Mouse (Mus musculus) neural tube, embryonic 12.5 days (tissue): ENCODE results near the gene Hdgfl2. TPM values are rescaled to one million over a fixed set of nuclear protein-coding genes. Genes with fewer than 3 reads are reported as not detected.
"Not testable (repeated sequence)": the region's sequence is repeated elsewhere in the genome, so short reads cannot be mapped to it uniquely, and the experiment has no call there.

Source experiments
- ATAC-seq: fragments of 200-750 bp; cut with Nextera tagmentation; 2 replicates; pipeline ENCODE4 v1.8.0; 2017; ENCODE audit warnings: low read depth, mild to moderate bottlenecking, moderate TSS enrichment, moderate library complexity; ENCODE audit not compliant: low FRiP score
- H3K27ac ChIP-seq: fragments of 300-500 bp; sonication (generic); 2 replicates; pipeline ENCODE4 v1.5.1; 2016
- H3K27me3 ChIP-seq: fragments of 300-500 bp; sonication (generic); replicated peaks from 2 replicates; pipeline ENCODE4 v1.6.1; 2016; ENCODE audit warnings: mild to moderate bottlenecking
- H3K36me3 ChIP-seq: fragments of 300-500 bp; sonication (generic); 2 replicates; pipeline ENCODE4 v1.6.1; 2016; ENCODE audit warnings: mild to moderate bottlenecking
- H3K4me1 ChIP-seq: fragments of 300-500 bp; sonication (generic); 2 replicates; pipeline ENCODE4 v1.6.1; 2016
- H3K4me2 ChIP-seq: fragments of 300-500 bp; sonication (generic); replicated peaks from 2 replicates; pipeline ENCODE4 v1.6.1; 2016; ENCODE audit warnings: mild to moderate bottlenecking
- H3K4me3 ChIP-seq: fragments of 300-500 bp; sonication (generic); 2 replicates; pipeline ENCODE4 v1.5.1; 2016
- H3K9ac ChIP-seq: fragments of 300-500 bp; sonication (generic); 2 replicates; pipeline ENCODE4 v1.6.1; 2016; ENCODE audit warnings: mild to moderate bottlenecking
- H3K9me3 ChIP-seq: fragments of 300-500 bp; sonication (generic); 2 replicates; pipeline ENCODE4 v1.6.1; 2016; ENCODE audit warnings: mild to moderate bottlenecking
- WGBS: fragments of 180-500 bp; shearing (Covaris S2); methylation state at CpG from one replicate; pipeline ENCODE4 v1.1.7; 2016; 5-methylcytosine and 5-hydroxymethylcytosine counted together
- polyA plus RNA-seq: library from polyadenylated mRNA; unstranded; fragments of >200 nt; fragmentation: Nextera tagmentation; extraction: Ambion mirVana; gene quantifications from 2 replicates; pipeline ENCODE4 v1.2.1, GENCODE M21; 2016

Gene Hdgfl2
- polyA plus RNA-seq, 1 experiment from 2014 or later: 166 TPM

GRCm38 (mm10) chr17:56098711-56099572 lies 19.5 kb downstream of the Hdgfl2 start:
- no peaks in the 10 kb centered on the region for H3K4me1 ChIP-seq
- no peak for ATAC-seq
- H3K4me2 ChIP-seq: no peak overlapping the region
- no peak overlapping the region for H3K27ac ChIP-seq
- peaks cover 93% of the 10 kb centered on the region for H3K36me3 ChIP-seq
- no peaks in the 10 kb centered on the region for H3K27me3 ChIP-seq
- no peak overlapping the region for H3K4me3 ChIP-seq
- 91% methylated on average over 15 of the region's 15 CpGs for WGBS
- no peaks in the 10 kb centered on the region for H3K9me3 ChIP-seq
- H3K9ac ChIP-seq: no peak overlapping the region

DNA sequence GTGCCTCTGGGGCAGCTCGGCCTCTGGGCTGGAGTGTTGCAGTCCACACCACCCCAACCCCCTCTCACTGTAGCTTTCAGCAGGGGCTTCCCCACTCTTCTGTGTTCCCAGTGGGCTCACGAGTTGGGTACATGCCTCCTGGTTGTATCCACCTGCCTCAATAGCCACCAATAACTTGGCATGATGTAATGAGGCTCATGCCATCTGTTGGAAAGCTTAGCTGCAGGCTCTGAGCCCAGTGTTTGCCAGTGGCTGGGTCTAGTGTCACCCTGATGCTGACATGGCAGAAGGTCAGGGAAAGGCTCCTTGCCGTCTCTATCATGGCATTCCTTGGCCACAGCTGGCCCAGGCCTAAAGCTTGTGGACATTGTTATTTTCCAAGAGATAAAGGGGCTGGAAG lies 21.4 kb downstream of the Hdgfl2 start:
- H3K36me3 ChIP-seq: peaks cover 81% of the 10 kb centered on the region
- no peaks in the 10 kb centered on the region for H3K4me1 ChIP-seq
- H3K27me3 ChIP-seq: no peaks in the 10 kb centered on the region
- no peak overlapping the region for H3K4me2 ChIP-seq
- WGBS: 96% methylated on average over 3 of the region's 3 CpGs
- no peak for ATAC-seq
- no peak overlapping the region for H3K4me3 ChIP-seq
- H3K27ac ChIP-seq: no peak overlapping the region
- no peak overlapping the region for H3K9ac ChIP-seq
- no peaks in the 10 kb centered on the region for H3K9me3 ChIP-seq

GRCm38 (mm10) chr17:56102158-56102557 lies 22.7 kb downstream of the Hdgfl2 start:
- Histone ChIP-seq H3K36me3 (peaks cover 68% of the 10 kb centered on the region), H3K27me3 (no peaks in the 10 kb centered on the region), H3K4me1 (no peaks in the 10 kb centered on the region), H3K27ac (no peak overlapping the region), H3K4me3 (no peak overlapping the region), H3K9me3 (no peaks in the 10 kb centered on the region), H3K9ac (no peak overlapping the region), H3K4me2 (no peak overlapping the region)
- ATAC-seq: no peak
- 92% methylated on average over 5 of the region's 5 CpGs for WGBS

- Histone ChIP-seq H3K4me2 (no peak overlapping the region), H3K36me3 (peaks cover 60% of the 10 kb centered on the region), H3K4me3 (no peak overlapping the region), H3K9me3 (no peaks in the 10 kb centered on the region), H3K9ac (no peak overlapping the region), H3K27ac (no peak overlapping the region), H3K27me3 (no peaks in the 10 kb centered on the region), H3K4me1 (no peaks in the 10 kb centered on the region)
- no peak for ATAC-seq
- 94% methylated on average over 9 of the region's 9 CpGs for WGBS
These were observed 23.5 kb downstream of the Hdgfl2 start for GRCm38 (mm10) chr17:56102927-56103326.

DNA sequence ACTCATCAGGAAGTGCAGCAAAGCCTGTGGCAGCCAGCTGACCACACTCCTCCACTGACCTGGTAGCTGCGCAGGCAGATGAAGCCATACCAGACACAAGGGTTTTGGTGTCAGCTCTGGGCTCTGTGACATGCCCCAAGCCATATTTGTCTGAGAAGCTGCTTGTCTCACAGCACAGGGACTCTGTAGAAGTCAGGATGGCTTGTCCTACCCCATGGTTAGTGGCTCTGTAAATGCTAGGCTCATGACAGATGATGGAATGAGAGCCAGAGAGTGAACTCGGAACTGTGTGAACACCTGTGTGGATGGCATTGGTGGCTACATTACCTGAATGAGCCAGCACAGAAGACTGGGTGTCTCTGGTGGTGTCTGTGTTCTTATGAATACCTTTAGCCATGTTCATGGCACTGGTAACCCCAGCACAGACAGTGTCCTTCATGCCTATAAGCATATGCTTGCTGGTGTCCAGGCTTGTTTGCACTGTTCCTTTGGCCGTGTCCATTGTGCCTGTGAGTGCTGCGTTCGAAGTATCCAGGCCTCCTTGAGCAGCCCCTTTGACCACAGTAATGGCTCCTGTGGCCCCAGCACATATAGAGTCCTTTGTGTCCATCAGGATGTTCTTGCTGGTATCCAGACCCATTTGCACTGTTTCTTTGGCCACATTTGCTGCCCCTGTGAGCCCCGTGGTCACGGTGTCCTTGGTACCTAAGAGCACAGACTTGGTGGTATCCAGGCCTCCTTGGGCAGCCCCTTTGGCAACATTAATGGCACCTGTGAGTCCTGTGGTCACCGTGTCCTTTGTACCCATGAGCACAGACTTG lies 24.2 kb downstream of the Hdgfl2 start:
- H3K4me3 ChIP-seq: no peak overlapping the region
- no peak overlapping the region for H3K4me2 ChIP-seq
- H3K4me1 ChIP-seq: no peaks in the 10 kb centered on the region
- no peak overlapping the region for H3K27ac ChIP-seq
- no peaks in the 10 kb centered on the region for H3K27me3 ChIP-seq
- no peak overlapping the region for H3K9ac ChIP-seq
- no peak for ATAC-seq
- WGBS: 95% methylated on average over 8 of the region's 8 CpGs
- no peaks in the 10 kb centered on the region for H3K9me3 ChIP-seq
- peaks cover 53% of the 10 kb centered on the region for H3K36me3 ChIP-seq

- H3K27ac ChIP-seq, H3K27me3 ChIP-seq, H3K4me2 ChIP-seq, H3K9me3 ChIP-seq, H3K4me3 ChIP-seq, H3K4me1 ChIP-seq, ATAC-seq, H3K9ac ChIP-seq: not testable (repeated sequence)
- WGBS: 91% methylated on average over 3 of the region's 5 CpGs
- peaks cover 42% of the 10 kb centered on the region for H3K36me3 ChIP-seq
These were observed 25.4 kb downstream of the Hdgfl2 start for GRCm38 (mm10) chr17:56104821-56105220.

DNA sequence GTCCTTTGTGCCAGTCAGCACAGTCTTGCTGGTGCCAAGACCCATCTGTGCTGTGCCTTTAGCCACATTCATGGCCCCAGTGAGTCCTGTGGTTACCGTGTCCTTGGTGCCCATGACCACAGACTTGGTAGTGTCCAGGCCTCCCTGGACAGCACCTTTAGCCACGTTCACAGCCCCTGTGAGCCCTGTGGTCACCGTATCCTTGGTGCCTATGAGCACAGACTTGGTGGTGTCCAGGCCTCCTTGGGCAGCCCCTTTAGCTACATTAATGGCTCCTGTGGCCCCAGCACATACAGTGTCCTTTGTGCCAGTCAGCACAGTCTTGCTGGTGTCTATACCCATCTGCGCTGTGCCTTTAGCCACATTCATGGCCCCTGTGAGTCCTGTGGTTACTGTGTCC lies 27.0 kb downstream of the Hdgfl2 start:
- H3K36me3 ChIP-seq: peaks cover 26% of the 10 kb centered on the region
- WGBS: 100% methylated on average over 4 of the region's 4 CpGs
- not testable (repeated sequence) for H3K4me1 ChIP-seq, H3K9me3 ChIP-seq, H3K27ac ChIP-seq, H3K4me2 ChIP-seq, H3K27me3 ChIP-seq, H3K9ac ChIP-seq, H3K4me3 ChIP-seq, ATAC-seq

- Histone ChIP-seq H3K36me3 (peaks cover 21% of the 10 kb centered on the region), H3K27ac (no peak overlapping the region), H3K4me3 (no peak overlapping the region), H3K4me2 (no peak overlapping the region), H3K9ac (no peak overlapping the region), H3K27me3 (no peaks in the 10 kb centered on the region), H3K9me3 (no peaks in the 10 kb centered on the region), H3K4me1 (no peaks in the 10 kb centered on the region)
- 75% methylated on average over 4 of the region's 4 CpGs for WGBS
- ATAC-seq: no peak
These were observed 27.5 kb downstream of the Hdgfl2 start for GRCm38 (mm10) chr17:56106981-56107380.

- WGBS: 76% methylated on average over 2 of the region's 2 CpGs
- no peaks in the 10 kb centered on the region for H3K9me3 ChIP-seq
- no peak overlapping the region for H3K4me3 ChIP-seq
- no peak overlapping the region for H3K27ac ChIP-seq
- H3K4me1 ChIP-seq: no peaks in the 10 kb centered on the region
- H3K4me2 ChIP-seq: no peak overlapping the region
- H3K36me3 ChIP-seq: peaks cover 13% of the 10 kb centered on the region
- no peaks in the 10 kb centered on the region for H3K27me3 ChIP-seq
- no peak overlapping the region for H3K9ac ChIP-seq
- no peak for ATAC-seq
These were observed 28.3 kb downstream of the Hdgfl2 start for GRCm38 (mm10) chr17:56107736-56108135.

- WGBS: 81% methylated on average over 6 of the region's 6 CpGs
- Histone ChIP-seq H3K9me3 (no peaks in the 10 kb centered on the region), H3K27me3 (no peaks in the 10 kb centered on the region), H3K36me3 (peaks cover 6% of the 10 kb centered on the region), H3K4me2 (no peak overlapping the region), H3K27ac (no peak overlapping the region), H3K4me1 (no peaks in the 10 kb centered on the region), H3K4me3 (no peak overlapping the region), H3K9ac (no peak overlapping the region)
- ATAC-seq: no peak
These were observed 29.1 kb downstream of the Hdgfl2 start for GRCm38 (mm10) chr17:56108334-56109044.

DNA sequence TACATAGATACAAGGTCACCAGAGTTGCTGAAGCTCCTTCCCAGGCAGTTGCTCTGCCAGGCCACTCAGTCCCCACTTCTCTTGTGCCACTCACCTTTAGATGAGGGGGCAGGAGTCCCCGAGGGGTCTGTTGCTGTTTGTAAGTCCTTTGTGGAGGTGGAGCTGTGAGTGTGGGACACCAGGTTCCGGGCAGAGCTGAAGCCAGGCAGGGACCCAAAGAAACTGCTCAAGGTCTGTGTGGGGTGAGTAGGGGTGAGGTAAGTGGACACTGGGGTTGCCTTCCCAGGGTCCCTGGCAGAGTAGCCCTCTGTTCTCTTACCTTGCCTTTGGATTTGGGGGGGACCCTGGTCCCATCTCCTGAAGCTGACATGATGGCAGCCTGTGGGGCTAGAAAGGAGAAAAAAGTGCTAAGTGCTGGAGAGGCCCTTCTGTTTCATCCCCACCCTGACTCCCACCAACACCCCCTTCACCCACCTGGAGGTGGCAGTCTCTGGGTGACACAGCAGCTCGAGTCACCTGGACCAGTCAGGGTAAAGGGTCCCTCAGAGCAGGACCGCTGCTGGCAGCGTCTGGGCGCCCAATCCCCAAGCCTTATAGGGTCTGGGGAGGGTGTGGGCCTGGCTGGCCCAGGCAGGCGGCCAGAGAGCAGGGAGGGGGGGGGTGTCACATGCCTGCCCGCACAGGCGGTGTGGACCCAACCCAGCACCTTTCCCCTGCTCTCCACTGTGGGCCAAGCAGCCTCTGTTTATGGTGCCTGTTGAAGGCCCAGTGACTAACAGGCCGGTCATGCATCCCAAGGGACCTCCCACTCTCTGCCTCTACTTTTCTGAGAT lies 30.0 kb downstream of the Hdgfl2 start, which contains the start of gene Plin4:
Gene Plin4 (minus strand): TSS at position 585 of the 833 bp plus-strand sequence.
- Histone ChIP-seq H3K27ac (no peak within 1 kb of the TSS), H3K4me3 (no peak within 1 kb of the TSS), H3K9ac (no peak within 1 kb of the TSS), H3K36me3 (no peaks in the 10 kb centered on the region), H3K4me1 (no peaks in the 10 kb centered on the region), H3K9me3 (no peaks in the 10 kb centered on the region), H3K4me2 (no peak within 1 kb of the TSS), H3K27me3 (0 out of 2 replicates have a peak, but pooled peaks cover 3% of the 10 kb centered on the region)
- WGBS: 59% methylated on average over 10 of the region's 10 CpGs
- ATAC-seq: no peak
